Mouse (Mus musculus) hindbrain, embryonic 16.5 days (tissue): ENCODE data around the gene Rin2. TPM values are rescaled to one million over a fixed set of nuclear protein-coding genes. Genes with fewer than 3 reads are reported as not detected.

Experiments used
- ATAC-seq: fragments of 200-750 bp; cut with Nextera tagmentation; 2 replicates; pipeline ENCODE4 v1.8.0; 2017; ENCODE audit warnings: moderate TSS enrichment, moderate library complexity
- H3K27ac ChIP-seq: fragments of 300-500 bp; sonication (generic); 2 replicates; pipeline ENCODE4 v1.5.1; 2014; ENCODE audit warnings: low read depth, mild to moderate bottlenecking, control low read depth, low read length, moderate library complexity
- H3K27me3 ChIP-seq: fragments of 300-500 bp; sonication (generic); replicated peaks from 2 replicates; pipeline ENCODE4 v1.6.1; 2014; ENCODE audit warnings: low read length; ENCODE audit not compliant: control insufficient read depth, insufficient read depth
- H3K36me3 ChIP-seq: fragments of 300-500 bp; sonication (generic); 2 replicates; pipeline ENCODE4 v1.6.1; 2014; ENCODE audit warnings: mild to moderate bottlenecking, low read length, moderate library complexity, mixed read lengths; ENCODE audit not compliant: control insufficient read depth, insufficient read depth
- H3K4me1 ChIP-seq: fragments of 300-500 bp; sonication (generic); 2 replicates; pipeline ENCODE4 v1.6.1; 2014; ENCODE audit warnings: low read depth, low read length; ENCODE audit not compliant: control insufficient read depth, insufficient read depth
- H3K4me2 ChIP-seq: fragments of 300-500 bp; sonication (generic); 2 replicates; pipeline ENCODE4 v1.6.1; 2014; ENCODE audit warnings: mild to moderate bottlenecking, low read length, control low read depth, moderate library complexity
- H3K4me3 ChIP-seq: fragments of 300-500 bp; sonication (generic); 2 replicates; pipeline ENCODE4 v1.5.1; 2014; ENCODE audit warnings: mild to moderate bottlenecking, low read length, control low read depth, moderate library complexity
- H3K9ac ChIP-seq: fragments of 300-500 bp; sonication (generic); 2 replicates; pipeline ENCODE4 v1.6.1; 2014; ENCODE audit warnings: low read depth, mild to moderate bottlenecking, control low read depth, low read length, moderate library complexity
- H3K9me3 ChIP-seq: fragments of 300-500 bp; sonication (generic); 2 replicates; pipeline ENCODE4 v1.6.1; 2014; ENCODE audit warnings: mild to moderate bottlenecking, low read length, moderate library complexity; ENCODE audit not compliant: control insufficient read depth
- WGBS: fragments of 180-500 bp; shearing (Covaris S2); extraction: QIAGEN DNeasy Blood & Tissue Kit; methylation state at CpG from one replicate; pipeline ENCODE4 v1.1.7; 2014; 5-methylcytosine and 5-hydroxymethylcytosine counted together
- polyA plus RNA-seq: library from polyadenylated mRNA; unstranded; fragments of >200 nt; fragmentation: Nextera tagmentation; extraction: Ambion mirVana; gene quantifications from 2 replicates; pipeline ENCODE4 v1.2.1, GENCODE M21; 2015

The Rin2 gene
- polyA plus RNA-seq, 1 experiment from 2014 or later, result 14.6 TPM

GRCm38 (mm10) chr2:145680762-145681161 is 5.7 kb downstream of the Rin2 start:
- Histone ChIP-seq H3K4me3 (no peak overlapping the region), H3K4me1 (peaks cover 6% of the 10 kb centered on the region), H3K4me2 (no peak overlapping the region), H3K27me3 (no peaks in the 10 kb centered on the region), H3K36me3 (no peaks in the 10 kb centered on the region), H3K9me3 (no peaks in the 10 kb centered on the region), H3K9ac (no peak overlapping the region), H3K27ac (no peak overlapping the region)
- ATAC-seq, result no peak
- WGBS, result 88% methylated on average over 9 of the region's 9 CpGs

GRCm38 (mm10) chr2:145681626-145682025 is 6.6 kb downstream of the Rin2 start:
- Histone ChIP-seq H3K4me3 (no peak overlapping the region), H3K4me1 (peaks cover 3% of the 10 kb centered on the region), H3K9me3 (no peaks in the 10 kb centered on the region), H3K27me3 (no peaks in the 10 kb centered on the region), H3K36me3 (no peaks in the 10 kb centered on the region), H3K9ac (no peak overlapping the region), H3K27ac (no peak overlapping the region), H3K4me2 (no peak overlapping the region)
- 89% methylated on average over 4 of the region's 4 CpGs for WGBS
- ATAC-seq, result no peak

GRCm38 (mm10) chr2:145682924-145683323 is 7.9 kb downstream of the Rin2 start:
- H3K36me3 ChIP-seq, result no peaks in the 10 kb centered on the region
- H3K9me3 ChIP-seq, result no peaks in the 10 kb centered on the region
- 78% methylated on average over 3 of the region's 3 CpGs for WGBS
- H3K4me2 ChIP-seq, result no peak overlapping the region
- no peak for ATAC-seq
- no peak overlapping the region for H3K4me3 ChIP-seq
- no peak overlapping the region for H3K27ac ChIP-seq
- no peaks in the 10 kb centered on the region for H3K27me3 ChIP-seq
- no peak overlapping the region for H3K9ac ChIP-seq
- peaks cover 3% of the 10 kb centered on the region; the same call in 1 of the 2 replicates for H3K4me1 ChIP-seq

- ATAC-seq, result peak; percentile 69; the same call in 1 of the 2 replicates
- H3K36me3 ChIP-seq, result no peaks in the 10 kb centered on the region
- no peak overlapping the region for H3K9ac ChIP-seq
- no peak overlapping the region for H3K4me3 ChIP-seq
- peaks cover 3% of the 10 kb centered on the region; the same call in 1 of the 2 replicates for H3K4me1 ChIP-seq
- no peaks in the 10 kb centered on the region for H3K27me3 ChIP-seq
- H3K27ac ChIP-seq, result no peak overlapping the region
- 56% methylated on average over 3 of the region's 3 CpGs for WGBS
- H3K9me3 ChIP-seq, result no peaks in the 10 kb centered on the region
- H3K4me2 ChIP-seq, result no peak overlapping the region
Observed at GRCm38 (mm10) chr2:145683536-145683935, 8.5 kb downstream of the Rin2 start.

GRCm38 (mm10) chr2:145684151-145684550 is 9.1 kb downstream of the Rin2 start:
- H3K4me2 ChIP-seq, result no peak overlapping the region
- H3K27me3 ChIP-seq, result no peaks in the 10 kb centered on the region
- no peak for ATAC-seq
- peaks cover 3% of the 10 kb centered on the region; the same call in 1 of the 2 replicates for H3K4me1 ChIP-seq
- H3K4me3 ChIP-seq, result no peak overlapping the region
- H3K36me3 ChIP-seq, result no peaks in the 10 kb centered on the region
- H3K9ac ChIP-seq, result no peak overlapping the region
- H3K9me3 ChIP-seq, result no peaks in the 10 kb centered on the region
- H3K27ac ChIP-seq, result no peak overlapping the region
- WGBS, result 100% methylated on average over 1 of the region's 1 CpGs

- ATAC-seq, result no peak
- 78% methylated on average over 8 of the region's 8 CpGs for WGBS
- H3K4me2 ChIP-seq, result no peak overlapping the region
- peaks cover 3% of the 10 kb centered on the region; the same call in 1 of the 2 replicates for H3K4me1 ChIP-seq
- H3K27ac ChIP-seq, result no peak overlapping the region
- no peaks in the 10 kb centered on the region for H3K36me3 ChIP-seq
- no peaks in the 10 kb centered on the region for H3K27me3 ChIP-seq
- H3K4me3 ChIP-seq, result no peak overlapping the region
- H3K9me3 ChIP-seq, result no peaks in the 10 kb centered on the region
- no peak overlapping the region for H3K9ac ChIP-seq
Observed at GRCm38 (mm10) chr2:145684891-145685290, 9.9 kb downstream of the Rin2 start.

- no peaks in the 10 kb centered on the region for H3K27me3 ChIP-seq
- H3K9ac ChIP-seq, result no peak overlapping the region
- H3K36me3 ChIP-seq, result no peaks in the 10 kb centered on the region
- no peak overlapping the region for H3K4me3 ChIP-seq
- H3K27ac ChIP-seq, result no peak overlapping the region
- H3K9me3 ChIP-seq, result no peaks in the 10 kb centered on the region
- H3K4me1 ChIP-seq, result peaks cover 3% of the 10 kb centered on the region; the same call in 1 of the 2 replicates
- H3K4me2 ChIP-seq, result no peak overlapping the region
- 88% methylated on average over 4 of the region's 4 CpGs for WGBS
- ATAC-seq, result no peak
Observed at GRCm38 (mm10) chr2:145686017-145686416, 11.0 kb downstream of the Rin2 start.

- no peak for ATAC-seq
- Histone ChIP-seq H3K4me1 (no peaks in the 10 kb centered on the region), H3K4me2 (no peak overlapping the region), H3K27me3 (no peaks in the 10 kb centered on the region), H3K27ac (no peak overlapping the region), H3K4me3 (no peak overlapping the region), H3K9me3 (no peaks in the 10 kb centered on the region), H3K36me3 (no peaks in the 10 kb centered on the region), H3K9ac (no peak overlapping the region)
- 80% methylated on average over 10 of the region's 10 CpGs for WGBS
Observed at GRCm38 (mm10) chr2:145691367-145692009, 16.5 kb downstream of the Rin2 start.

- no peaks in the 10 kb centered on the region for H3K36me3 ChIP-seq
- no peak for ATAC-seq
- 86% methylated on average over 6 of the region's 6 CpGs for whole genome bisulfite sequencing
Observed at GRCm38 (mm10) chr2:145697160-145697559, 22.1 kb downstream of the Rin2 start.

More at GRCm38 (mm10) chr2:145697160-145697559, 22.1 kb downstream of the Rin2 start:
- Histone ChIP-seq H3K27ac (no peak overlapping the region), H3K4me1 (no peaks in the 10 kb centered on the region), H3K27me3 (no peaks in the 10 kb centered on the region), H3K9ac (no peak overlapping the region), H3K4me3 (no peak overlapping the region), H3K4me2 (no peak overlapping the region), H3K9me3 (no peaks in the 10 kb centered on the region)
